Mouse (Mus musculus): Measurements from ENCODE around the gene Fbxo8.

The Fbxo8 gene

DNA sequence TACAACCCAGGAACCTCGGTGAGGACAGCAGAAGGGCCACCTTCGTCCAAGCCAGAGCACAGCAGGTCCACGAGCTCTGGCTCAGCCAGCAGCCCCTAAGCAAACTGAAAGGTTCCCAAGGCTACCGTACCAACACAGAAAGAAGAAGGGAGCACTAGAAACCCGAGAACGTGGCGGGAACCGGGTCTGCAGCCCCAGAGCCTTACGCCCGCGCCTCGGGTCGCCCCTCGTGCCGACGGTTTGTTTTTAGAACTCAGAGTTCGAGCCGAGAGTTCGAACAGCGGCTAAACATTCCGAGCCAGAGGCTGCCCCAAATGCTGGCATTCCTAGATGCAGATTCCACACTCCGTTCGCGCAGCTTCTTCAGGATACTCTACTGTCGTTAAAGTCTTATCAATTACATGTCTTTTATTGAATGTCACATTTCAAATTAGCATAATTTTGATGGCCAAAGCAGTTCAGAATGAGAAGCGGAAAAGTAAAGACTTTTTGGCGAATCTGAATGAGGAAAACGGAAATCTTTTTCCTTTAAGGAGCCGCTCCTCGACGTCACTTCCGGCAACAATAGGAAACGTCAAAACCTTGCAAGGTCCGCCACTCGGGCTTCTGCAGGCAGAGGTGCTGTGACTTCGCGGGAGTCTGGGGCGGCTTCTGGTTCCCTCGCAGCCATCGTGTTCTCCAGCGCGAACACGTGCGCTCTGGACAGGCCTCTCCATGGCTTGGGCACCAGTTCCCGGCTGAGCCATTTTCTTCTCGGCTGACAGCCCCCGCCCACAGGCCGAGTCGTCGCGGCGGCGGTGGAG lies at the start of gene Fbxo8, which contains the start of gene Cep44:
Gene Fbxo8 (plus strand): TSS at position 533 of the 803 bp plus-strand sequence.
Gene Cep44 (minus strand): TSS at position 490 of the 803 bp plus-strand sequence.
- peak; percentile 69 for DNase-seq (ENCODE audit: low read depth, low spot score)

DNA sequence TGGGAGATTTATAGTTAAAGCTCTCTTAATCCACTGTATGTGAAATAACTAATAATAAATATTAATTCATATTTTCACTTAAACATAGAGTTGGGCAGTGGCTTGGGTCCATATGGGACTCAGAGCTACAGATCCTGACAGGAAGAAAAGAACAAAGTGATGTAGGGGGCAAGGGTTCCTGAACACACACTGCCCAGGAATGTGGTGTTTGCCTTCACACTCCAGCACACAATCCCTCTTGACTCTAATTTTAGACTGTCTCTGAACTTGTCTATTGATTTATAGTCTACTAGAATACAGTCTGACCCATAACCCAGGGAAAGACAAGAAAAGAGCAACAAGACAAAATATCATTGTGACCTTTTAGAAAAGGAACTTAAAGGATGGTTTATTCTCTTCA lies 49.0 kb upstream of the Fbxo8 start:
- DNase-seq (ENCODE audit: low read depth, low spot score) = no peak

DNA sequence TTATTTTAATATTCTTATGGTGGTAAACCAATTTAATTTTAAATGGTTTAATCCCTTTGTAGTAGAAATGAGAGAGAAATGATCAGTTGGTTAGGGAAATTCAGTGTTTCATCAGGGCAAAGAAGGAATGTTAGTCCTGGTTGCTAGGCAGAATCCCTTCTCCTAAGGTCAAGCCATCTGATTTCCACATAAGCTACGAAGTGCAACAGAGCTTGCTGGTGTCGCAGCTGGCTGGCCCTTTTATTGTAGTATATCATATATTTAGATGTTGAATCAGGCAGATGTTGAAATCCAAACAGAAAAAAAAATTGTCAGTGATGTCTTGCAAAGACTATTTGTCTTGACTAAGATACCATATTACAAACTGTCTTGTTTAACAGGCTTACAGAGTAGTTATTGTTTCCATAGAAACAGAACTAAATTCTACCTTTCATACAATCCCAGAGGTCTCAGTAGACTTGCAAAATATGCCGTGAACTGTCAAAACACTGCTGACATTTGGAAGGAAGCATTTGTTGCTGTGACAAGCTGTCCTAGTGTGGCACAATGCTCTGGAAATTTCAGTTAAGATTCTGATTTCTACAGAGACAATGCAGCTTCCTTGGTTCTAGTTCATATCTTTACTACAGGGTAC lies 42.5 kb upstream of the Fbxo8 start:
- DNase-seq (ENCODE audit: low read depth, low spot score) = no peak

DNA sequence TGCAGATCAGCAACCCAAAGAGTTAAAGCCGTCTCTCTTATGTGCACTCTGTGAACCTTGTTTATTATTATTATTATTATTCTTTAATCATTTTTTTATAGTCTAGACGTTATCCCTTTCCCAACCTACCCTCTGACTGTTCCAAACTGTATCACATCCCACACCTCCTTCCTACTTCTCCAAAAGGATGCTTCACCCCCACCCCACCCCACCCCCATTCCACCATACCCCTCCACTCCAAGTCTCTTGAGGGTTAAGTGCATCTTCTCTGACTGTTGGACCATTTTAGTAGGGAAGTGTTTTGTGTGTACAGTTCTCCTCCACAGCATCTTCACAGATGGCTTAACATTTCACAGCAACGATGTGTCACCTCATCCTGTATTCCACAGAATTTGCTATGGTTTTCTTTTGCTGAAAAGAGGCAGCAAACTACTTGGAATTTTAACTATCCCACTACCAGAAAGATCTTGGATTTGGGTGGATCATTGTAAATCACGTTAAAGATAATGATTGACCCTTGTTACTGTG lies 41.9 kb upstream of the Fbxo8 start:
- no peak for DNase-seq (ENCODE audit: low read depth, low spot score)

DNA sequence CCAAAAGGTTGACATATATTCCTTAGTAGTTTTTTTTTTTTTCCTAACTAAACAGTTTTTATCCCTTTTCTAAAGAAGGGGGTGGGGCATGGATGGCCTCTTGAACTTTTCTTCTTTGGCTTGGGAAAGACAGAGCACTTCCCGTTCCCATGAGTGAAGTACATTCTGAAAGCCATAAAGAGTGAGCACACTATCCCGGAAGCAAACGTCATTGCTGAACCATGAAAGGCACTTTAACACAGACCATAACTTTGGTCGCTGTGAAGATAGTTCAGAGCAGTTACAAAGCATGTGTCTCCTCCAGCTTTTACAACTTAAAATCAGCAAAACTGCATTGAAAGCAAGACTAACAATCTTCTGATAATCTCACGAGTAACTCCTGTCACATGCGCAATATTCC lies 32.0 kb upstream of the Fbxo8 start:
- no peak for DNase-seq (ENCODE audit: low read depth, low spot score)

DNA sequence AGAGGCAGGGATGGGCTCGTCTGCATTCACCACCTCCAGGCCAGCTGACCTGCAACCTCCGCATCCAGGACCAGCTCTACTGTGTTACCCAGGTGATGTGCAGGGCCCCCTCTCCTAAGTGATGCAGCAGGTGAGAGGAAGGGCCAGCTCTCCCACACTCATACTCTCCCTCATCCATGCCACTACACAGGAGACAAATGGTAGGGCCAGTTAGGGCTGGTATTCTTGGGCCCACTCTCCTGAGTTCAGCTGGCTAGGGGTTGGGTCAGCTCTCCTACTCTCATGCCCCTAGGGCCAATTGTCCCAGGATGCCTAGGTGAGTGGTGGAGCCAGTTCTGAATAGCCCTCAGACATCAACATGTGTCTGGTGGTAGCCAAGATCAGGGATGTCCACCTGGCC lies 30.6 kb upstream of the Fbxo8 start:
- no peak for DNase-seq (ENCODE audit: low read depth, low spot score)

DNA sequence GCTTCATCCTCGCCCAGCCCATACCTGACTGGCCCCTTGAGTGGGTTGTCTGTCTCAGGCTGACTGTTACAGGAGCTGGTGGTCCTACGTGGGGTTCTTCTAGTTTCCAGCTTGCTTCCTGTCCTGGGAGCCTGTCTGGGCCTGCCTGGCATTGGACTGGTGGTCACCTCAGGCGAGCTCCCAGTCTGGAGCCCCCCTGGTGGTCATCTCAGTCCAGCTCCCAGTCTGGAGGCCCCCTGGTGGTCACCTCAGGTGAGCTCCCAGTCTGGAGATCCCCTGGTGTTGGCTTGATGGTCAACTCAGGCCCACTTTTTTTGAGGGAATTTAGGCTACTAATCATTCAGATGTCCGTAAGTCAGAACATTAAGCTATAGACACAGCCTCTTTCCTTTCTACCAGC lies 29.8 kb upstream of the Fbxo8 start:
- DNase-seq (ENCODE audit: low read depth, low spot score) = no peak

DNA sequence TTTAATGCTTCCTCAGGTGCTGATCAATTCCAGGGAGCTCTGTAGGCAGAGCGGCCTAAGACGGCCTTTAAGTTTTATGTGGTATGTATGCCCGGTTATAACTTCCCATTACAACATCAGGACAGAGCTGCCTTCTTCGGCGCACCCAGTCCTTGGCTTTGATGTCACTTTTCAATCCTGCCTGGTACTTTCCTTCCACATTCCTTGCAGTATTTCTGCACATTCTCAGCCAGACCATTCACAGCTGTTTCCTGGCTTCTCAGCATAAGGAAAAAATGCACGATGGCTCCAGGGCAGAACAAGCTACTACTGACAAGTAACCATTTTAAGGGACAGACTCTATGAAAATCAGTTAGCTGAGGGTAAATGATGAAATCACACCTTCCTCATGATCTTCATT lies 22.0 kb upstream of the Fbxo8 start:
- no peak for DNase-seq (ENCODE audit: low read depth, low spot score)

DNA sequence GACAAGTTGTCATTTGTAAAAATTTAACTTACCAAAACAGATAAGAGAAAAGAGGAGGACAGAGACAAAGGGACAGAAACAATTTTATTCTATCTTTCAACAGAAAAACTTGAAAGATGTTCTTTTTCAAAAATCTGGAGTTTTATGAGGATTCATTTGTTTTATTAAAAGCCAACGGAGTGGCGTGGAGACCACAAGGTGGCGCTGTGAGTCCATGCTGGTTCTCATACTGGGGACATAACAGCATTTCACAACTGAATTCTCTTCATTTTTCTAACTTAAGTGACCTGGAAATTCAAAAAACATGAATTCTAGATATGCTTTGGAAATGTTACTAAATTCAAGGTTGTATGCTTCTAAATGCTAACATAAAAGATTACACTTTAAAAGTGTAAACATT lies 20.5 kb upstream of the Fbxo8 start:
- DNase-seq (ENCODE audit: low read depth, low spot score) = peak; percentile 62

DNA sequence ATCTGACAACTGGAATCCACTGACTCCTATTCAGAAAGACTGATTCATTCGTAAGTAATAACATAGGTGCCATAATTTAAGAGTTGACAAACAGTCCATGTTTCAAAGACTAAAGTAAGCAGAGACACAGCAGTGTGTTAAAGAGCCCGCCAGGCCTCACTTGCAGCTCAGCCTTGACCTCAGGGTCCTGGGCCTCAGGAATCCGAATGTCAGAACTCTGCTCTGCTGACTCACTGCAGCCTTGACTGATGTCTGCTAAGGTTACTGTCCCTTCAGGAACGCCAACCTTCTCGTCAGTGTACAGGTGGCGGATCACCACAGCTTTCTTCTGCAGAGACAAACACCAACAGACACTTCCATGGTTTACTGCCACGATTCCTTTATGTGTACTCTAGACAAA lies 10.2 kb upstream of the Fbxo8 start:
- DNase-seq (ENCODE audit: low read depth, low spot score) = no peak

DNA sequence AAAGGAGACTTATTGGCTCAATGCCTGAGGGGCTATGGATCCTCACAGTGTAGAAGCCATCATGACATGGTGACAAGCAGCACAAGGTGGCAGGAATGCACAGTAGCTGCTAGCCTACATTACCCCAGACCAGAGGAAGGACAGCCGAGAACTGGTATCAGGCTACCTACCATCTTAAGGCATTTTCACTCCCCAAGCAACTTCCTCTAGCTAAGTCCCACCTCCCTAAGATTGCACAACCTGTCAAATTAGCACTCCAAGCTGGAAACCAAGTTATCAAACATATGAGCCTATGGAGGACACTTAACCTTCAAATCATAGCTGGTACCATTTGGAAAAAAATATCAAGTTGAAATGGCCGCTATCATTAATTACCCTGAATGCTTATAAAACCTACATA lies 3.0 kb upstream of the Fbxo8 start:
- DNase-seq (ENCODE audit: low read depth, low spot score) = no peak

DNA sequence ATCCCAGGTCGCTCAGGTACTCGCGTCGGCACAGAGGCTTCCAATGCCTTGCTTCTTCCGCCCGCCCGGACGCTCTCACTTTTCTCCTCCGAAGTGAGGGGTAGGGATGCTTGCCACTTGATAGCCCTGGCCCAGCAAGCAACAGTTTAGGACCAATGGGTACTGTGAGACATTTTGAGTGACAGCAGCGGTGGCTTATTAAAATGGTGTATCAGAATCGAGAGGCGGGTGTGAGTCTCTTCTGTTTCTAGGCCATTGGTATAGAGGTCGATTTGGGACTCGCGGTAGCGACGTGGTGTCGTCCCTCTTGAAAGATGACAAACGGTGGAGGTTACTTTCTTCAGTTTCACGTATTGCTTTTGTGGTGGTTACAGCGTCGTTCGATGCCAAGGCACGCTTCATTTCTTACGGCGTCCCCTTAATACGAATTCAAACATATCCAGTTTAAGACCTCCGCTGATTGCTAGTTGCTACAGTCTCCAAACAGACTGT lies 517 bp downstream of the Fbxo8 start:
- DNase-seq (ENCODE audit: low read depth, low spot score) = peak; percentile 77

DNA sequence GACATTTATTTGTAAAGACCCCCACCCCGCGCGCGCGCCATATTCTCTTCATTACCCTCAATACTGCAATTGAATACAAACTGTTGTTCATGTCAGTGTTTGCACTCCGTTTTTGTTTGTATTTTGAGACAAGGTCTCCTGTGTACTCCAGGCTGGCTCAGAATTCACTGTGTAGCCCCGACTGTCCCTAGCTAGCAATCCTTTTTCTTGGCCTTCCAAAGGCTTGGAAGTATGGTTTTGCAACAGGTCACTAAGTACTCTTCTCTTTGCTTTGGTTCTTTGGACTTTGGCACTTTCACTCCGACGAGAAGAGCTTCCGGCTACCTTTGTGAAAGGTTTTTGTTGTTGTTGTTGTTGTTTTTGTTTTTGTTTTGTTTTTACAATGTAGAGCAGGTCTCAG lies 1.2 kb downstream of the Fbxo8 start:
- DNase-seq (ENCODE audit: low read depth, low spot score) = no peak

DNA sequence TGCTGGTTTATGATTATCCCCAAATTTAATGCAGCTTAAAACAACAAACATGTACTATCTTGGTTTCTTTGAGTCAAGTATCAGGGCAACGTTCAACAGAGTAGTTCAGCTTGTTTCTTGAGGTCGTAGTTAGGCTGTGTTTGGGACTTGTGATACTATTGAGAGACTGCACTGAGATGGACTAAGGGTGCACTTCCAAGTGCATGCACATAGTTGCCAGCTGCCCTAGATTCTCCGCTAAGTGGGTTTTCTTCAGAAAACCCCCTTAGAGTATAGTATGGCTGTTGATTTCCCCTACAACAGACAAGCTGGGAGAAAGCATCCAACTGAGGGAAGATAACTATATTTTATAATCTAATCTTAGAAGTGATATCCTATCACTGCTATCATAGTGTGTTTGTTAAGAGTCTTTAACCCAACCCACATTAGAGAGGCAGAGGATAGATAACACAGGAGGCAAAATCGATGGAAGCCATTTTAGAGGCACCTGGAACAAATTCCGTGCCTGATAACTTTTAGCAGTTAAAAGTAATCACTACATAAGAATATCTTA lies 1.7 kb downstream of the Fbxo8 start:
- no peak for DNase-seq (ENCODE audit: low read depth, low spot score)

DNA sequence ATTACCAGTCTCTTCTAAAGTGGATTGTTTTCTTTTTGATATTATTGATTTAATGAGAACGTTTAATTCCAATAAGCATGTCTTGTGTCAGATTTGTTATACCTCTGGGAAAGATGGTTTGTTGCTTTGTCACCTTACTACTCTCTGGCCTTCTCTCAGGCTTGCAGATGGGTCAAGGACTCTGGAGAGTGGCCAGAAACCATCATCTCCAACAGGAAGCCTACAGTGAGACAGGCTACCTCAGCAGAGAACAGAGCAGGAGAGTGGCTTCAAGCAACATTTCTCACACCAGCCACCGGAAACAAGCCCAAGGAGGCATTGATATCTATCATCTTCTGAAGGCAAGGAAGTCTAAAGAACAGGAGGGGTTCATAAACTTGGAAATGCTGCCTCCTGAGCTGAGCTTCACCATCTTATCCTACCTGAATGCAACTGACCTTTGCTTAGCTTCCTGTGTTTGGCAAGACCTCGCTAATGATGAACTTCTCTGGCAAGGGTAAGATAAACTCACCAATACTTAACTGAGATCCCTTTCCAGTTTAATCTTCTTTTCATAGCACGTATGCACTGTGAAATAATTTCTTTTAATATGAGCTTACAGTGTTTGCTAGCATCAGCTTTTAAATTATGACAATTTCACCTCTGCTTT lies 13.6 kb downstream of the Fbxo8 start:
- DNase-seq (ENCODE audit: low read depth, low spot score) = no peak

DNA sequence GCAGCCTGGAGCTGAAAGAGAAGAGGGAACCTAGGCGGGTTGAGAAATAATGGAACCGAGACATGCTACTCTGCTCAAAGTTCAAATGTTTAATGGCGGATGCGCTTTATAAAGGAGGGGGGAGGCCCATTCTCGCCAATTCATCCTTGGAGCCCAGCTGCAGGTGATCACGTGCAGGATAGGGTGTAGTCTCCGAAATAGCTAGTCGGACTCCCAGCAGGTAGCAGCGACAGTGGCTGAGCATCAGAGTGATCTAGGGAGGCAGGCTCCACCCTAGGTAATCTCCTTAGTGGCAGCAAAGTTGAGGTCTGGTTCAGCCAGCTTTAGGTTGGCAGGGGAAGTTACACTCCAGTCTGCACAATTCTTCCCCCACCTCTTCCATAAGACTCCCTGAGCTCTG lies 16.0 kb downstream of the Fbxo8 start:
- no peak for DNase-seq (ENCODE audit: low read depth, low spot score)

DNA sequence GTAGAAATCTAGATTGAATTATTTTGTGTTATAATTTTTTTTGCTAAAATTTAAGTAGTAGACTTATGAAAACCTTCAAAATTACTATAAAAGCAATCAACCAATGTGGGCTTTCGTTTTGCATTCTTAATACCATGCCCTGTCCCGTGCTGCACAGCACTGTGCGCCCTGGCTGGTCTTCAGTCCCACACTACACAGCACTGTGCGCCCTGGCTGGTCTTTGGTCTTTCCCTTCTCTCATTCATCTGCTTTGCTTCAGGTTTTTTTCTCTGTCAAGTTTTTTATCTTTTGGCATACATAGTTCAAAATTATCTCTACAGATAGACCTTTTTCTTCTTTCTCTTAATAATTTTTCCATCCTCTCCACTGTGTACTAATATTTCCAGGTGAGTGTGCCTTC lies 30.0 kb downstream of the Fbxo8 start:
- no peak for DNase-seq (ENCODE audit: low read depth, low spot score)

DNA sequence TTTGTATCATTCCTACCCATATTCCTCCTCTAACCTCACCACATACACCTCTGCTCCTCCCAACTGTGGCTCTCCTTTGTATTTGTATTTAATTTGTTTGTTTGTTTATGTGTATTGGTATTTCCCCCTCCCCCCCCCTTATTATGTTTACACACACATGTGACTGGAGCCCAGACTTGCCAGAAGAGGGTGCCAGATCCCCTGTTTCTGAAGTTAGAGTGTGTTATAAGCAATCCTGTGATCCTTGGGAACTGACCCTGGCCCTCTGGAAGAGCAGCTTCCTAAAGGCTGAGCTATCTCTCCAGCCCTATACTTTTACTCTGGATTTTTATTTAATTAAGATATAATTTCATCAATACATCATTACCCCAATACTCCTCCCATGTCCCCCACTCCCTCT lies 32.0 kb downstream of the Fbxo8 start:
- DNase-seq (ENCODE audit: low read depth, low spot score) = no peak

DNA sequence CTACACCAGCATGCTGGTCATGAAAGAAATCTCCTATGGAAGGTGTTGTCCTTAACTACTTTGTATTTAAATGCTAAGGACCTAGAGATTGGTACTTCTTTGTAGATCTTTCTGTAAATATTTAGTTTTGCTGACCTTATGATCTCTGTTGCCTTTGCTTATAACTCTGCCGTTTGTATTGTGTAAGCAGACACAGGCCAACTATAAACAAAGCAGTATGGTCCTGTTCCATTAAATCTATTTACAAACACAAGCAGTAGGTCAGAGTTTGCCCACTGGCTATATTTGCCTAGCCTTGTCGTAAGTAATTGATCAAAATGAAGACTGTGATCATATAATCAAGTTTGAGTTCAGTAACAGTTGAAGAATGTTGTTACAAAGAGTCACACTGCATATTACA lies 38.1 kb downstream of the Fbxo8 start:
- no peak for DNase-seq (ENCODE audit: low read depth, low spot score)

DNA sequence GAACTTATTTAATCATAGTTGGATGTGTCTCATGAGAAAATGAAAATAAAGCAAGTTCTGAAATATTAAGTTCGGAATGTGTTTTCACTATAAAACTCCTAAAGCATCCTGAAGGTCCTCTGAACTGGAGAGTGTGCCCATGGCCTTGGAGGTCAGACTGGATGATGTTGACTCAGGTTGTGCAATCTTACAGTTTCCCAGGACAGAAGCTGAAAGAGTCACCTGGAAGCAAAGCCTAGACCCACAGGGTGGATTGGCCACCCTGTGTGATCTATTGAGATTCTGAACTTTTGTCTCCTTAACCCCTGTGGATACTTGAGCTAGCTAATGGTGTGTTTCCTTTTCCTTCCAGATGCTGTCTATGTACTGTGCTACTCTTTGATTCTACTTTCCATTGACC lies 40.2 kb downstream of the Fbxo8 start:
- no peak for DNase-seq (ENCODE audit: low read depth, low spot score)

DNA sequence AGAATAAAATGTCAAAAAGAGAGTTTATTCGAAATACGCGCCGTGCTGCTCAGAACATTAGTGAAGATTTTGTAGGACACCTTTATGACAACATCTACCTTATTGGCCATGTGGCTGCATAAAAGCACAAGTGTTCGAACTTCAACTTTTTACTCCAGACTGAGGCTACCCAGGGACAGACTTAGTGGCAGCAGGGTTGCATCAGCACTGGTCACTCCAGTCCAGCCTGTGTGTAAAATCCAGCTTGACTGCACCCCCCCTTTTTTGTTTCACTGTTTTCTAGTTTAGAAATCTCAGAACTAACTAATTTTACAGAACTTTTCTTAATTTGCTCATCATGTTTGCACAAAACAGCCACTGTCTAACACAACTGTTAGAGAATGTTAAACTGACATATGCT lies 40.6 kb downstream of the Fbxo8 start:
- DNase-seq (ENCODE audit: low read depth, low spot score) = no peak

DNA sequence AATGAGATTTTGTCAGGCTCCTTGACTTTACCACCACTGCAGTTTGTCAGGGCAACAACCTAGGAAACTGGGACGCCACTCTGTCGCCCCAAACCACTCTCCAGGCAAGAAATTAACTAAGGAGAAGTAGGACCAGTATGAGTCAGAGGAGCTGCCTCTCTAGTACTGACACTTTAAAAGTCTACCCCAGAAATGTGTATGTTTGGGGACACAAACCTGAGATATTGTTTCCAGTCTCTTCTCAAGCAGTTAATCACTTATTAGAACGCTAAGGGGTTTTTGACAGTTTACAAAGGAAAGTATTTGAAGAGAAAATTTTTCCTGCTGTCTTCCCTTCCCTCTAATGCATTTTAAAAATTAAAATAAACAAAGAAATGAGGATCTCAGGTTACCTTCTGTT lies 55.6 kb downstream of the Fbxo8 start:
- no peak for DNase-seq (ENCODE audit: low read depth, low spot score)

Data from embryo, embryonic 11.5 days (tissue).